Mouse (Mus musculus) megakaryocyte, embryonic 14.5 days (primary cell): ENCODE data around the gene Adap1.

ENCODE experiments used
- FLI1 ChIP-seq: IDR thresholded peaks from 2 replicates; pipeline ENCODE4 v1.6.1; 2012; ENCODE audit warnings: low read length, inconsistent platforms, mixed read lengths
- GATA1 ChIP-seq: IDR thresholded peaks from 3 replicates; pipeline ENCODE4 v1.6.1; 2012; ENCODE audit warnings: mixed read lengths, low read length, inconsistent platforms, borderline replicate concordance

GRCm38 (mm10) chr5:139297745-139298144 lies 27.7 kb downstream of the Adap1 start:
- no peak for TF ChIP-seq GATA1
- no peak for TF ChIP-seq FLI1
